Mouse (Mus musculus) adrenal gland, adult 8-10 months (tissue): ENCODE measurements at regions not wholly inside any gene's neighbourhood (a gene's known extent, or its start where the extent isn't known, plus 50 kb on each side); places are given as distances from the start of the nearest gene placed in this dataset.

Source experiments
- DNase-seq: peaks from one replicate; pipeline ENCODE4 v3.0.0; 2022

- DNase-seq: no peak
Measured at GRCm38 (mm10) chr10:51792030-51792429, 114.5 kb downstream of the Rfx6 start.

- DNase-seq: no peak
Measured at GRCm38 (mm10) chr10:51793876-51794275, 116.3 kb downstream of the Rfx6 start.

- no peak for DNase-seq
Measured at GRCm38 (mm10) chr10:51816626-51817025, 139.1 kb downstream of the Rfx6 start.

- no peak for DNase-seq
Measured at GRCm38 (mm10) chr10:51823900-51824299, 146.3 kb downstream of the Rfx6 start.

GRCm38 (mm10) chr10:51826431-51826964 is 148.9 kb downstream of the Rfx6 start:
- DNase-seq: no peak

GRCm38 (mm10) chr10:51832459-51832858 is 154.9 kb downstream of the Rfx6 start:
- no peak for DNase-seq

GRCm38 (mm10) chr10:51843099-51843498 is 165.5 kb downstream of the Rfx6 start:
- no peak for DNase-seq

GRCm38 (mm10) chr10:51846287-51846686 is 168.7 kb downstream of the Rfx6 start:
- DNase-seq: no peak

- DNase-seq: no peak
Measured at GRCm38 (mm10) chr10:51869409-51869808, 152.9 kb upstream of the Vgll2 start.

GRCm38 (mm10) chr10:51911066-51911691 is 111.1 kb upstream of the Vgll2 start:
- DNase-seq: no peak

GRCm38 (mm10) chr10:51912096-51912495 is 110.2 kb upstream of the Vgll2 start:
- DNase-seq: no peak

- DNase-seq: no peak
Measured at GRCm38 (mm10) chr10:51926644-51927043, 95.7 kb upstream of the Vgll2 start.

GRCm38 (mm10) chr10:51929341-51929740 is 93.0 kb upstream of the Vgll2 start:
- DNase-seq: no peak

GRCm38 (mm10) chr10:51930266-51930665 is 92.0 kb upstream of the Vgll2 start:
- no peak for DNase-seq

- no peak for DNase-seq
Measured at GRCm38 (mm10) chr10:51930696-51931095, 91.6 kb upstream of the Vgll2 start.

GRCm38 (mm10) chr10:51935482-51935881 is 86.8 kb upstream of the Vgll2 start:
- DNase-seq: no peak

- DNase-seq: no peak
Measured at GRCm38 (mm10) chr10:51941192-51941591, 81.1 kb upstream of the Vgll2 start.

- DNase-seq: no peak
Measured at GRCm38 (mm10) chr10:51945701-51946100, 76.6 kb upstream of the Vgll2 start.

- DNase-seq: no peak
Measured at GRCm38 (mm10) chr10:51946189-51946588, 76.1 kb upstream of the Vgll2 start.

- no peak for DNase-seq
Measured at GRCm38 (mm10) chr10:51946881-51947280, 75.4 kb upstream of the Vgll2 start.

GRCm38 (mm10) chr10:51950016-51950415 is 72.3 kb upstream of the Vgll2 start:
- peak; percentile 19 for DNase-seq

- DNase-seq: no peak
Measured at GRCm38 (mm10) chr10:51952021-51952420, 70.3 kb upstream of the Vgll2 start.

GRCm38 (mm10) chr10:51956493-51956892 is 65.8 kb upstream of the Vgll2 start:
- DNase-seq: no peak

- DNase-seq: no peak
Measured at GRCm38 (mm10) chr10:51961497-51961896, 60.8 kb upstream of the Vgll2 start.

- DNase-seq: no peak
Measured at GRCm38 (mm10) chr10:51963671-51964070, 58.6 kb upstream of the Vgll2 start.
